Mouse (Mus musculus) C2C12 (cell line): Measurements from ENCODE around the gene Ciita. TPM values are rescaled to one million over a fixed set of nuclear protein-coding genes. Genes with fewer than 3 reads are reported as not detected.

Source experiments
- H3K27me3 ChIP-seq: one replicate; pipeline ENCODE4 v1.6.1; 2011; ENCODE audit not compliant: control insufficient read depth, insufficient read depth, insufficient read length
- H3K36me3 ChIP-seq: one replicate; pipeline ENCODE4 v1.6.1; 2011; ENCODE audit not compliant: control insufficient read depth, insufficient read depth
- H3K4me3 ChIP-seq: one replicate; pipeline ENCODE4 v1.5.1; 2011; ENCODE audit warnings: mild to moderate bottlenecking, control low read depth; ENCODE audit not compliant: poor library complexity, insufficient read depth, severe bottlenecking
- H3K79me2 ChIP-seq: one replicate; pipeline ENCODE4 v1.6.1; 2011; ENCODE audit not compliant: control insufficient read depth, insufficient read depth
- H3K79me3 ChIP-seq: one replicate; pipeline ENCODE4 v1.6.1; 2011; ENCODE audit warnings: low read depth, control low read depth
- H3ac ChIP-seq: one replicate; pipeline ENCODE3; 2011; ENCODE audit warnings: low read depth; ENCODE audit not compliant: control insufficient read depth, insufficient read length
- CEBPB ChIP-seq: IDR thresholded peaks from one replicate; pipeline ENCODE4 v1.6.1; 2011; ENCODE audit warnings: low read depth, mild to moderate bottlenecking, control low read depth, moderate library complexity
- CTCF ChIP-seq: IDR thresholded peaks from one replicate; pipeline ENCODE4 v1.5.1; 2011; ENCODE audit not compliant: control insufficient read depth, insufficient read depth, insufficient read length
- FOSL1 ChIP-seq: IDR thresholded peaks from one replicate; pipeline ENCODE4 v1.8.0; 2011; ENCODE audit warnings: mild to moderate bottlenecking, low read length; ENCODE audit not compliant: poor library complexity, insufficient read depth, severe bottlenecking
- MAX ChIP-seq: IDR thresholded peaks from one replicate; pipeline ENCODE4 v1.6.1; 2011; ENCODE audit warnings: mild to moderate bottlenecking, control low read depth
- MYOD1 ChIP-seq: IDR thresholded peaks from one replicate; pipeline ENCODE4 v1.6.1; 2011; ENCODE audit warnings: low read depth; ENCODE audit not compliant: control insufficient read depth, insufficient read length
- MYOG ChIP-seq: IDR thresholded peaks from one replicate; pipeline ENCODE4 v1.6.1; 2011; ENCODE audit not compliant: control insufficient read depth, insufficient read length; ENCODE audit errors: extremely low read depth
- USF1 ChIP-seq: IDR thresholded peaks from one replicate; pipeline ENCODE4 v1.6.1; 2011; ENCODE audit warnings: low read depth, mild to moderate bottlenecking, control low read depth, moderate library complexity
- long read RNA-seq, 2 experiments: library from polyadenylated mRNA; unstranded; transcript quantifications; one replicate each; pipeline ENCODE4 v2.0.0; 2019 to 2020
- polyA plus RNA-seq: library from polyadenylated mRNA; unstranded; fragments of >200 nt; fragmentation: generic; extraction: Trizol; gene quantifications from one replicate; pipeline ENCODE4 v1.2.1, GENCODE M21; 2012; ENCODE audit warnings: missing spikeins

Gene Ciita
- polyA plus RNA-seq: not detected
- long read RNA-seq, experiment 1: 0 reads
- long read RNA-seq, experiment 2: 0 reads

DNA sequence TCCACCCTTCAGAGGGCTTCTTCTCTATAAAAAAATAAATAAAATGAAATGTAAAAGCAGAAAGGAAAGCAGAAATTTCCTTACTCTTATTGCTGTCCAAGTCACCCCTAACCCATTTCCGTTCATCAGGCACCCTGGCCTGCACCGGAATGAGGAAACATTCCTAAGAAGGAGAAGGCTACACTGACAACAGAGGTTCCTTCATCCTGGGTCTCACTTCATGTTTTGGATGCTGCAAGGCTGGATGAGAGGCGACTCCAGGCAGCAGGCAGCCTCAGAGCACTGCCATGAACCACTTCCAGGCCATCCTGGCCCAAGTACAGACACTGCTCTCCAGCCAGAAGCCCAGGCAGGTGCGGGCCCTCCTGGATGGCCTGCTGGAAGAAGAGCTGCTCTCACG lies at the start of gene Ciita:
Gene Ciita, plus strand, starts transcription at position 203 of the 400 bp plus-strand sequence.
- no peak within 1 kb of the TSS for H3K4me3 ChIP-seq
- H3K27me3 ChIP-seq: peaks cover 54% of the 10 kb centered on the region
- no peak for TF ChIP-seq MAX
- no peak for TF ChIP-seq USF1
- TF ChIP-seq CEBPB: no peak
- TF ChIP-seq MYOD1: no peak
- no peak for TF ChIP-seq MYOG
- no peak for TF ChIP-seq CTCF
- no peak for TF ChIP-seq FOSL1
- no peaks in the 10 kb centered on the region for H3K79me2 ChIP-seq
- no peaks in the 10 kb centered on the region for H3K79me3 ChIP-seq
- no peak within 1 kb of the TSS for H3ac ChIP-seq
- H3K36me3 ChIP-seq: no peaks in the 10 kb centered on the region

DNA sequence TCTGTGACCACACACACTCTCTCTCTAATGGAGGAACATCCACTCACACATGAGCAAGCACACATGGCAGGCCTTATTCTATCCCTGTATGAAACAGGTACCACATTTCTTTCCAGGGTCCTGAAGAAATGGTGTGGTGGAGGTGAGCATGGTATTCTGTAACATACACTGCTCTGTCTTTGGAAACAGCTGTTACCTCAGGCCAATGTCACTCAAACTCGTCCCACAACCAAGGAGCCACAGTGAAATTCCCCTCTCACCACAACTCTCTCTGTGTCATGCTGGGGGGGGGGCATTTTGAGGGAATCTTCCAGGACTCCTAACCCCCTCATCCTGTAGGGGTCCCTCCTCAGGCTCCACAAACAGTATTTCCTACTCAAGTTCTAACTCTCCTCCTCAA lies 47.9 kb upstream of the Ciita start:
- TF ChIP-seq MYOD1 (peak; percentile 53), MAX (no peak), USF1 (no peak)
- Histone ChIP-seq H3K36me3 (no peaks in the 10 kb centered on the region), H3K4me3 (no peak overlapping the region), H3K27me3 (no peaks in the 10 kb centered on the region), H3ac (no peak overlapping the region), H3K79me3 (no peaks in the 10 kb centered on the region), H3K79me2 (no peaks in the 10 kb centered on the region)

DNA sequence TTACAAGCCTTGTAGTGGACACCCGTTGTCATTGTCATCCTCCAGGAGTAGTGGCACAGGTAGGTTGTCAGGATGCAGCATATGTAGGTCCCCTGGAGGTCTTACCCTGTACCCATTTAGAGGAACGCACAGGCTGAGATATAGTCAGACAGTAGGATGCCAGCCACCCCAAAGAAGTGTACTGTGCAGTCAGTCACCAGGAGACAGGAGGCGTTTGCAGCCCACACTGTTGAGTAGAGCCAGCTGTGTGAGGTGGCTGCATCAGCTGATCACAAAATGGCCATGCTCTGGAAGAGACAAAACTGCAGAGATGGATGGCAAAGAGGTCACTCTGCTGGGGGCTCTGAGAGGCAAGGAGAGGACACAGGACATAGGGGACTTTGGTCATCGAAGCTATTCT lies 47.5 kb upstream of the Ciita start:
- H3K79me2 ChIP-seq: no peaks in the 10 kb centered on the region
- H3K27me3 ChIP-seq: no peaks in the 10 kb centered on the region
- no peak overlapping the region for H3K4me3 ChIP-seq
- H3ac ChIP-seq: no peak overlapping the region
- TF ChIP-seq MYOG: no peak
- TF ChIP-seq FOSL1: no peak
- no peak for TF ChIP-seq CTCF
- TF ChIP-seq MYOD1: no peak
- no peak for TF ChIP-seq CEBPB
- H3K36me3 ChIP-seq: no peaks in the 10 kb centered on the region
- H3K79me3 ChIP-seq: no peaks in the 10 kb centered on the region

DNA sequence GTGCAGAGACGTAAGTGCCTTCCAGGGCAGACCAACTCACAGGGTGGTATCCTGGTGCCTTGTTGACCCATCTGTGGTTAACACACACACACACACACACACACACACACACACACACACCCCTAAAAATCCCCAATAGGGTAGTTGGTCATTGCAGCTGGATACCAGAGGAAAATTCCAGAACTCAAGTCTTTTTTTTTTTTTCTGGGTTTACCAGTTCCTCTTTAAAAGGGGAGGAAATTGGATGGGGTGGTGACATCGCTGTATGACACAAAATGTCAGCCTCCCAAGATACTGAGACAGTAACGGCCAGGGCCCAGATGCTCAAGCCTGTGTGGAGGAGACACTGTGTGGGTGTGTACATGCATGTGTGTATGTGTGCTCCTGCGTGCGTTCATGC lies 46.5 kb upstream of the Ciita start:
- Histone ChIP-seq H3K79me2 (no peaks in the 10 kb centered on the region), H3K4me3 (no peak overlapping the region), H3K27me3 (no peaks in the 10 kb centered on the region), H3ac (no peak overlapping the region), H3K79me3 (no peaks in the 10 kb centered on the region), H3K36me3 (no peaks in the 10 kb centered on the region)
- TF ChIP-seq MAX (no peak), MYOG (no peak), USF1 (no peak), MYOD1 (no peak), CEBPB (no peak)

DNA sequence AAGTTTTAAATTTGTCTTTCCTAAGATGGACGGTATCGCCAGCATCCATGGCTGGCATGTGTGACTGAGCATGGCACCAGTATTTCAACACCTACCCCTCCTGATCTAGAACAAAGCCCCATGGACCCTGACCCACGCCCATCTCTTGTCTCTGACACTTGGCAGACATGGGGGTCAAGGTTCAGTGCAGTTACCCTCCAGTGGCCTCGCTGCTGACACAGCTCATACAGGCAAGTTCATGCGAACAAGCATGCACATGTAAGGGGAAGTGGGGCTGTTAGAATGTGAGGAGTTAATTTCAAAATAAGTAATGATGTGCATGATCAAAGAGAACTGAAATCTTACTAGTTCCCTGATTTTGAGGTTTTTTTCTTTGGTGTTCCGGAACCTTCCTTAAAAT lies 43.7 kb upstream of the Ciita start:
- no peak for TF ChIP-seq MYOD1
- no peak for TF ChIP-seq USF1
- no peak for TF ChIP-seq MAX
- no peak for TF ChIP-seq MYOG
- no peak for TF ChIP-seq CTCF
- TF ChIP-seq FOSL1: no peak
- no peak for TF ChIP-seq CEBPB
- H3K36me3 ChIP-seq: no peaks in the 10 kb centered on the region
- no peaks in the 10 kb centered on the region for H3K27me3 ChIP-seq
- H3K4me3 ChIP-seq: no peak overlapping the region
- H3K79me2 ChIP-seq: no peaks in the 10 kb centered on the region
- no peak overlapping the region for H3ac ChIP-seq
- no peaks in the 10 kb centered on the region for H3K79me3 ChIP-seq

DNA sequence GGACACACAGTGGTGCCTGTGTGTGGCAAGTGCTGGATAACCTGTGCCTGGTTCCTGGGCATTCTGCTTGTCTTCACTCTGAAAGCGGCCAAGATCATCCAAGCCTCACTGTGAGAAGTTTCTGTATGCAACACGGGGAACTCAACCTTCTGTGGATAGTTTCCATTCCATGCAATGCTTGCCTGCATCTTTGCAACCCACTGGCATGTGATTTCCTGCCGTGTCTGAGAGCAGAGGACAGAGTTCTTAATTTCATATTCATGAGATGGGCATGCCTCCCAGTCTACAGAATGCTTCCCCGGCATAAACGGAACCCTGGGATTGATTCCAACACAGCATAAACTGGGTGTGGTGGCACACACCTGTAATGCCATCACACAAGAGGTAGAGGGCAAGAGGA lies 41.8 kb upstream of the Ciita start:
- TF ChIP-seq USF1 (no peak), CTCF (no peak), MYOG (no peak), MAX (no peak), CEBPB (no peak), FOSL1 (no peak), MYOD1 (no peak)
- no peaks in the 10 kb centered on the region for H3K36me3 ChIP-seq

More for the DNA sequence above, 41.8 kb upstream of the Ciita start:
- H3K79me2 ChIP-seq: no peaks in the 10 kb centered on the region
- no peak overlapping the region for H3K4me3 ChIP-seq
- H3K79me3 ChIP-seq: no peaks in the 10 kb centered on the region
- H3ac ChIP-seq: no peak overlapping the region
- H3K27me3 ChIP-seq: no peaks in the 10 kb centered on the region
